Mouse (Mus musculus) lung, postnatal 0 days (tissue): Measurements from ENCODE around the gene Mink1.

Experiments
- CTCF ChIP-seq: IDR thresholded peaks from 2 replicates; pipeline ENCODE4 v1.5.1; 2016; ENCODE audit warnings: antibody characterized with exemption, mild to moderate bottlenecking
- EP300 ChIP-seq: IDR thresholded peaks from 2 replicates; pipeline ENCODE4 v1.6.1; 2016; ENCODE audit warnings: antibody characterized with exemption, mild to moderate bottlenecking, control low read depth

GRCm38 (mm10) chr11:70652884-70653344 is 90.2 kb downstream of the Mink1 start:
- TF ChIP-seq CTCF, result no peak
- no peak for TF ChIP-seq EP300
